Mouse (Mus musculus): ENCODE results near the gene Socs1.

GRCm38 (mm10) chr16:10770531-10771325 is 14.6 kb downstream of the Socs1 start:
- peak; percentile 20; the same call in 1 of the 2 replicates for TF ChIP-seq CTCF (IDR thresholded peaks at IDR 0.05; ENCODE audit: low read depth)
- TF ChIP-seq EP300 (IDR thresholded peaks at IDR 0.05; ENCODE audit: low read depth), result no peak

Data from liver, postnatal 0 days (tissue).